Mouse (Mus musculus) retina, postnatal 7 days (tissue): ENCODE results near the gene Rora.

Experiments
- DNase-seq: peaks from one replicate; pipeline ENCODE4 v3.0.0-alpha.2; 2012; ENCODE audit warnings: low read depth, low spot score

Rora gene

DNA sequence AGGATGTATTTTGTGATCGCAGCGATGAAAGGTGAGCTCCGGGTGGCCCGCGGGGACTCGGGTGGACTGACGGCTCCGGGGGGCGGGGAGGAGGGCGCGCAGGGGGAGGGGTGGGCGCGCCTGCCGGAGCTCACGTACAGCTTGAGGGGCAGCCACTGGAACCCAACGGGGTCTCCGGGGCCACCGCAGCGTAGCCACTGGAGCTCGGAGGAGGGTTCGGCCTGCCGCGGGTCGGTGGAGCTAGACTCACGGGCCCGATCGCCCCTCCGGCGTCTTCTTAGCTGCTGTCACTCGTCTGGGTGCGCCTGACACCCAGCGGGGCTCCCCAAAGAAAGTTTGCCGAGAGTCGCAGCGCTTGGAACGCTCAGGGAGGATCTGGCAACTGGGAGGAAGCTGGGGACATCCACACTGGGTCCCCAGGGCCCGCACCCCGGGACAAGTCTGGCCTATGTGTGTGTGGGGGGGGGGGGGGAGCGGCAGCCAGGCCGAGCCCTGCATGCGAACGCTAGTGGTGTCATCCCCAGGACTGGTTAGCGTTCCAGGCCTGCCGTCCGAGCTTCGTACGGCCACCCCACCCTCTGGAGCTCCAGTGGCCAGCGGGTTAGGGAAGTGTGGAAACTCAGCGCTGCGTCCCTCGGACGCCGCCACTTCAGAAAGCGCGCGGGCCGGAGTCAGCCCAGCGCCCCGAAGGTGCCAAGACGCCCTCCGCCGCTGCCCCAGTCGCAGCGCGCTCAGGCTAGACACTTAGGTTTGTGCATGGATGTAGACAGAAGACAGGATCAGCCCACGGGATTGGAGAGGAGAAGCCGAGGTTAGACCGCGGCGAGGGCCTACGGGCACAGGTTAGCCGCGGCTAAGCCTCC, 636.7 kb downstream of the Rora start:
- no peak for DNase-seq

DNA sequence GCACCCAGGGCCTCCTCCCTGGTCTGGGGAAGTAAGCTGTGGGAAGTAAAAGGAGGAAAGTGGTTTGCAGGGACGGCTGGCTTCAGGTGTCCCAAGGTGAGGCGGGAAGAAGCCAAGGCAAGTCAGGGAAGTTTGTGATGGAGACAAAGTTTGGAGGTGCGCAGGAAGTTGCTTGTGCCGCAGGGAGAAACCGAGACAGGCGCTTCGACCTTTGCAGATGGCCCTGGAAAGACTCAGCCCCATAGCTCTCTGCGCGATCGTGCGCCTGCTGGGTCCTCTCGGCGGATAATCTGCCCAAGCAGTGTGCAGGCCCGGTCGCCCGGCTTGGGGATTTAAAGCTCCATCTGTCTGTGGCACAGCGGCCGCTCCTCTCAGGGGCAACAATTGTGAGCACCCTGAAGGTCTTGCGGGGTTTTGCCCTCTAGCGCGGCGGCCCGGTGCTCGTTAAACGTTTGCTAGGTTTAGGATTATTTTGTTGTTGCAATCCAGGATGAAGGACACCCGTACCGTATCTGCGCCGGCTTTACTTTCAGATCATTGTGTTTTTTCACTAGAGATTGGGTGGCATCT, 637.4 kb downstream of the Rora start:
- peak; percentile 53 for DNase-seq

DNA sequence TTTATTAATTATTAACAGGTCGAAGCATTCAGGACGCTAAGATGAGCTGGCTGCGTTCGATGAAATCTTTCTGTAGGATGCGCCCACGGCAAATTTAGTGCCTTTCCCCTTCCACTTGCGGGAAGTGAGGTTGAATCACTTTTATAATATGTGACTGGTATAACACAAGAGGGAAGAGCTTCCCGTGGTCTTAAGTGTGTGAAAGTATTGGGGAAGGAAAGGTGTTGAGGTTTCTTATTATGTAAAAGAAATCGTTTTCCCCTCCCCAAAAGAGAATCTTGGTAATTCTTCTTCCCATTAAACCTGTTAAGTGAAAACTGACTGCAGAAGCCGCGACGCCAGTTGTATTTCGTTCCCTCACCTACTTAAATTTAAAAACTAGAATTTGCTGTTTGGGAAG, 637.9 kb downstream of the Rora start:
- DNase-seq: no peak

DNA sequence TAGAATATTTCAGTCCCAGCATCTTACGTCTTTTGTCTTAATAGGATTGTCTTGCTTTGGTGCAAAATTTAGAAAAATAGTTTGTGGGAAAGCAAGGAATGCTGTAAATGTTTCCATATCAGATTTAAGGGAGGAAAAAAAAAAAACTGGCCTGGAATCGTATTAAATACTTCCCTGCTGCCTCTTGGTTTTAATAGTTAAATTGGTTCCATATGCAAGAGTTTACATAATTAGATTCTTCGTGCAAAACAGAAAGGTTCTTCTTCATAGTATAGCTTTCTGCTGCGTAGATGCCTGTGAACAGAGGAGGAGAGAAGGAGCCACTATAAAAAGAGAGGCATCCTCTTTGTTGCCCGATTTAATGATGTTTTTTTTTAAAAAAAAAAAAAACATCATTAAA, 638.8 kb downstream of the Rora start:
- no peak for DNase-seq

DNA sequence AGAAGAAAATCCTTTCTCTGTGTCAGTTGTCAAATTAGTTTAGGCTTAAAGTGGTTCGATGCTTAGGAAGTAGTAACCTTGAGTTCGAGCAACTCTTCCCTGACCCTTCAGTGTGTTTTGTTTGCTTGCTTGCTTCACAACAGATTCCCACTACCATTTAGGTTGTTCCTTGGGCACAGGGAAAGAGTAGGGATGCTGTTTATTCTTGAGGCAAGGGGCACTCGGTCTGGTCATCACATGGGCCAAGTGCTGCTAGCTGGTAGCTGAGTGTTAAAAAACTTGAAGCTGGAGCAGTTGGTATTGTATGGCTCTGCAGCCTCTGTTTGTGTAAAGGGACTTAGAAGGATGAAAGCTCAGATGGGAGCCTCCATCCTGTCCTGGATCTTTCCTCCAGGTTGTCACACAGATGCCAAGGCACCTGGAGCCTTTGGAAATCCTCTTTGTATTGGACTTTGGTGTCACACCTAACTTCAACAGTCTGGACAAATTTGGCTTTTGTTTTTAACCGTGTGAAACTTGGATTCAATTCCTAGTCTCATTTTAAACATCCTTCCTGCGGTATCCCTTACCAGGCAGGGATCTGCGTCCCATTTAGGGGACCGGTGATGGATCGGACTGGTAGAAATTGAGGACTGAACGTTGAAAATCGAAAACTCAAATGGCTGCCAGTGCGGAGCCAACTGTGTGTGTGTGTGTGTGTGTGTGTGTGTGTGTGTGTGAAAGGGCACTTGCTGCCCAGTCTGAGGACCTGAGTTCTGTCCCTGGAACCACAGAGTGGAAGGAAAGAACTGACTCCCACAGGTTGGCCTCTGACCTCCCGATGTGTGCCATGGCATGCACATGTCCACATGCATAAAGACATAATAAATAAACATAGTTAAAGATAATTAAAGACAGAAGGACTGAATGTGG, 639.4 kb downstream of the Rora start:
- DNase-seq: no peak

DNA sequence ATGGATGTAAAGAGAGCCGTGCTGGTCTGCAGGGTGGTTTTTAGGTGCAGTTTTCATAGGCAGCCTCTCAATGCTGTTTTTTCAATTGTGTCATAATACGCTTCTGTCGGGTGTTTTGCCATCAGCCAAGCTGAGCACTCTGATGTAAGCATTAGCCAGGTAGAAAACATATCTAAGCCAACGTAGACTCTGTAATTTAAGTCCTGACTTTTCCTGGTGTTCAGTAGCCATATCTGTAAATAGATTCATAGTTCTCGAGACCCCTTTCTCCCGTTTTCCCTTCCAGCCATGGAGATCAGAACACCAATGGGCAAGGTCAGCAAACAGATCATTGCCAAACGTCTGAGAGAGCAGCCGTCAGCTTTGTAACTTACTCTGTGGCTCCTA, 640.1 kb downstream of the Rora start:
- DNase-seq: no peak

DNA sequence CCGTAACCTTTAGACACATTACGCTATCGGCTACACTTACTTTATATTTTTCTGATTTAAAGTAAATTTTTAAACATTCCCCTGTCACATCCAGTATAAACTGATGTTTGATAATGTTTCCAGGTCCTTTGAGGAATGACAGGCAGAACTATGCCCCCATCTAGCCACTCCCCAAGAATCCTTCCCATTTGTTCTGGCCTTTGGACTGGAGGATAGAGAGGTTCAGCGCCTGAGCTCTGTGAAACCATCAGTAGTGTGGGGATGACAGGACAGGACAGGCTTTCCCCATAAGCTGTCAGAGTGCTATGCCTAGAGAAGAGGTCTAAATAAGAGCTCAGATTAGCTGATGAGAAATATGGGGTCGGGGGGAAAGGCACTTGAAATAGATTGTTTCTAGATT, 640.8 kb downstream of the Rora start:
- no peak for DNase-seq

DNA sequence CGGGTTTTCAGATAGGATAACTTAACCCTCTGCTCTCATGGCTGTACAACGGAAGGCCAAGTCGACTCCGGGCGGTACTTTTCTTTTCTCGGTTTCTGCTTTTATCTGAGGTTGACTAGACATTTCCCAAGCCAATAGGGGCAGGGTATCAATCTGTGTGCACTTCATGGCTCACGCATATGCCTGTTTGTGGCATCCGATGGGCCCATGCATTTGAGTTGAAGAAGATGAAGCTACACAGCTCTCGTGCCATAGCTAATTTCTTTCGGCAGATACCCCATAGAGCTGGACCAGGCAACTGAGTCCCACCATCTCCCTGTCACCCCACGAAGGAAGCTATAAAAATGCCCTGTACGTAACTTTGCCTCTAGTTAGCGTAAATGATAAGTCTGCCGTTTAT, 641.3 kb downstream of the Rora start:
- DNase-seq: no peak

DNA sequence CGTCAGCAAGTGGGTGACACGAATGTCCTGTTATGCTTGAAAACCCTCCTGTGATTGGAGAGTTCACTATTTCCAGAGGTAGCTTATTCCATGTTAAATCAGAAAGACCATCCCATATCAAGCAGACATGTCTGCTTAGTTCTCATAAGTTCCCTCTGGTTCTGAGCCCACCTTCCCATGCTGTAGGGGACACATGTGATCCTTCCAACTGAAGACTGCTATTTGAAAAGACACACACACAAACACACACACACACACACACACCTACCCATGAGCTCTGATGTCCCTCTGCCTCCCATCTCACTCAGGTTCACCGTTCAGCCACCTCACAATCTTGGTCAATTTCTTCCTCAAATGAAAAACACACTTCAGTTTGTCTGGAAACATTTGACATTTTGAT, 642.2 kb downstream of the Rora start:
- DNase-seq: no peak

DNA sequence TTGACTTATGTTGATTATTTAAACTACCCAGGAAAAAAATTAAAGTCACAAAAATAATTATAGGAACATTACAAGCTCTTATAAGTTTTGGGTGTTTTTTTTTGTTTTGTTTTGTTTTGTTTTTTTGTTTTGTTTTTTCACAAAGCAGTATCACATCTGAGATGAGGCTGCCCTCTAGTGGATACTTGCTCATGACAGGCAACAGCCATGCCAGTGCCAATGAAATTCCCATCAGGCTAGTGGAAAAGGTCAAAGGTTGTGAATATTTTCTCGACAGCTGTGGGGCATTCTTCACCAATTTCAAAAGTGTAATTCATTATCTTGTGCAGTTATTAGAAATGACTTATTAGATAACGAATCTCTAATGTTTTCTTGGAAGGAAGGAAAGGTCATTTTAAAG, 642.8 kb downstream of the Rora start:
- peak; percentile 57 for DNase-seq

DNA sequence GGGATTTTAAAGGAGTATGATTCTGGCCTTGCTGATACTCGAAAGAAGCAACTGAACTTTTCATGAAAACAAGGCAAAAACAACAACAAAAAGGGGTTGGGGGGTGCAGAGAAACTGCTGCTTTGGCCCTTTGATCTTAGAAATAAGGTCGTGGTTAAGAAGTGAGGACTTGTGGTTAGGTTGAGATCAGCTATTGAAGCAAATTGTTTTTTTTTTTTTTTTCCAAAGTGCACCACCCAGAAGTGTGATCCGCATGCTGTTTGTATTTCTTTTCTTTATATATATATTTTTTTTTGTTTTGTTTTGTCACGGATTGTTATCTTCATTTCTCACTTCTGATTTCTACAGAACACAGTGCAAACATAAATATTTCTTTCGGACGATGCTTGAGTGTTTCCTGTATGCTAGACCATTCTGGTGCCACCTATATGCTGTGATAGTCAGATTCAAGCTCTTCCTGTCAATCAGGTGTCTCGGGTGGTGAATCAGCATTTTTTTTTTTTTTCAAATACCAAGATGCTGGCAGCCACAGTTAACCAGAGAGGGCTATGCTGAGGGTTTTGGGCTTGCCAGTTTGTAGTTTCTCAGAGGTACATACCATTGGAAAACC, 644.3 kb downstream of the Rora start:
- no peak for DNase-seq

DNA sequence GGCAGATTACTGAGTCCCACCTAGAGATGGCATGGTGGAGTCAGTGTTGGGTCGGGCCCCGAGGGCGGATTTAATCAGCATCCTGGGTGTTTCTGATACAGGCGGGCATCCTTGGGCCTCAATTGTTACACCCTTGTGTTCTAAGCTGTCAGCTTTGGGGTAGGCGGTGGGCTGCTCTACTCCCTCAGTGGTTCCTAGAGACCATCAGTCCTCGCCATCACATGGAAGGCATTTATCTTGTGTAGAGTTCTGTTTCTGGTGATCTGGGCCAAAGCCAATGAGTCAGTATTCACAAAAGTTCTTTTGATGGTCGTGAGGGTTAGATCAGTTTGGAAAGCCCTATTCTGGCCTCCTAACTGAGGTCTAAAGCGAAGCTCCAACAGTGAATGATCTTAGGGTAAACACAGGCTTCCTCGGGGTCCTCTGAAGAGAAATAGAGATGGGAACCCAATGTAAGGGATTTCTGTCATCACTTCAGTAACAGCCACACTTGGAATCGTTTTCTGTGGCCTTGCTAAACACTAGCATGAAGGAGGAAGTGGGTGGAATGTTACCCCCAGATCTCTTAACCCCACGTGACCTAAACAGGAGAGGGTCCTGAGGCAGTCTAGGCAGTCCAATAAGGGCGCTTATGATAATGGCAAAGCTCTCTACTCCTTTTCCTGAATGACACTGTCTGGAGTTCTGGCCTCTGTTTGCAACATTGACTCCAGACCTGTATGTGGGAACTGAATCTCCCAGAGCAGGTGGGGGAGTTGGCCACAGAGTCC, 645.2 kb downstream of the Rora start:
- DNase-seq: no peak

DNA sequence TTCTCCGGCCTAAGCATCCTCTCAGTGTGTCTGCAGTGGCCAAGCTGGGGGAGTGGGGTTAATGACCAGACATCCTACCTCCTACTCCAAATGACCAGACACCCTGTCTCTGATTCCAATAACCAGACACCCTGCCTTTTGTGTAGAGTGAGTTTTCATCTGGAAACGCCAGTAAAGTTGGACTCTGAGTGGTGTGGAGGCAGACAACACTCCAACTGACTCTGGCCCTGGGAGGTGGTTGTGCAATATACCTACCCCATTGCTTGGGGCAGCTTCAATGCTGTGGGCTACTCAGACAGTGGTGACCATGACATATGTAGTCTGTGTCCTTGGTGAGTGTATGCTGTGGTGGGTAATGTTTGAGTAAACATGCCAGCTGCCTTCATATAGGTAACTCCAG, 645.9 kb downstream of the Rora start:
- no peak for DNase-seq

DNA sequence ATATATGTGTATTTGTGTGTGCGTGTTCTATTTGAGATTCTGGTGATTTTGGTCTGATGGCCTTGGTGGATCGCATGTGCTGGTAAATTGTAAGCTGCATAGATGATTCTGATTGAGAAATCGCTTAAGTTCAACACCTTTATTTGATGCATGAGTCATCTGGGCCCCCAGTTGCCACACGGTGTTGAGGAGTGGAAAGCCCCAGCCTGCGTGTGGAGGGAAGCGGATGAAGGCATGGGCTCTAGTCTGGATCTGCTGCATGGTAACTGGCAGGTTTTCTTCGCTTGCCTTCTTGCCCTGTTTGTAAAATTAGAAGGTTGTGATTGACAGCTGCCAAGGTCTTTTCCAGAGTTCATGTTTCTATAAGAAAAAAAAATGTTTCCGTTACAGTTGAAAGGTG, 646.7 kb downstream of the Rora start:
- no peak for DNase-seq

DNA sequence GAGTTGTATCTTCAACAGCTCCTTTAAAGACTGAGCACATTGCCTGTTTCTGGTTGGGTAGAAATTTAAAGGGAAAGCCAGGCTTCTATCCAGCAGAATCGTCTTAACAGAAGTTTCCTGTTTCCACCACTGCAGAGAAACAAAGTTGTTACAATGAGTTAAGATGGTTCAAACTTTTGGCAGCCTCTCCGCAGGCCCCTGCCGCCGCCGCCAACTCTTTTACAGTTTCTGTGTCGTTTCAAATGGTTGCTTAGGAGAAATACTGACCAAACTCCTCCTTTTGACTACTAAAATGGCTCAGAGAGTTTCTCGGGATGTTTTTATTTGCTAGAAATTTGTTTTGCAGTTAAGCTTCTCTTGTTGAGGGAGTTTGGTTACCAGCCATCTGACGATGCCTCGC, 647.9 kb downstream of the Rora start:
- no peak for DNase-seq

DNA sequence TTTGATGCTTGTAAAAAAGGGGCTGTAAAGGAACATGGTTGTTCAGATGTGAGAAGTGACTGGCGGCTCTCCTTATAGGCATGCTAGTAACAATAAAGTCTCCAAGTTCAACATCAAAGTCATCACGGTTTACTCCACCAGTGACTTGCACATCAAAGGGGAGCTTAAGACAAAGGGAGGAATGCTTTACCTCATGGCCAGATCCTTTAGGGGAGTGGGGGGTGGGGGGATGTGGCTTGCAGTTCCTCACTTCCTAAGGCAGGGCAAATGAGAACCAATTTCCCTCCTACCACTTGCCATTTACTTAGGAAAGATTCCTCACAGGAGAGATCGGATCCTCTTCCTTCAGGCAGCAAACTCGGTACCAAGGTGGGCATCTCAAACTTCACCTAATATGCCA, 648.4 kb downstream of the Rora start:
- no peak for DNase-seq

DNA sequence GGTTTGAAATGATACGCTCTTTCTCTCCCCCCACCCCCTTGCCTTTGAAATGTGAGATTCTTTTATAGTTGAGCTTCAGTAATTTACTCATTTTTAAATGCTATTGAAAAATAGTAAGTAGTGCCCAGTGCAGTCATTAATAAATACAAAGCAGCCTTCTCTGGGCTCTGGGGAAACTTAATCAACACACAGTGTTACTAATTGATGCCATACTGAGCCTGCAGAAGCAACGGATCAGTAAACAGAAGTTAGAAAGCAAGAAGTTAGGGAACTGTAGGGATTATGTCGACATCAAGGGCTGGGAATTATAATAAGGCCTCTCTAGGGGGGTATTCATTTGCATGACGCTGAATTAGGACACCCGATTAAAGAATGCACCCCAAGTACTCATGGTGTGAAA, 649.3 kb downstream of the Rora start:
- DNase-seq: no peak

DNA sequence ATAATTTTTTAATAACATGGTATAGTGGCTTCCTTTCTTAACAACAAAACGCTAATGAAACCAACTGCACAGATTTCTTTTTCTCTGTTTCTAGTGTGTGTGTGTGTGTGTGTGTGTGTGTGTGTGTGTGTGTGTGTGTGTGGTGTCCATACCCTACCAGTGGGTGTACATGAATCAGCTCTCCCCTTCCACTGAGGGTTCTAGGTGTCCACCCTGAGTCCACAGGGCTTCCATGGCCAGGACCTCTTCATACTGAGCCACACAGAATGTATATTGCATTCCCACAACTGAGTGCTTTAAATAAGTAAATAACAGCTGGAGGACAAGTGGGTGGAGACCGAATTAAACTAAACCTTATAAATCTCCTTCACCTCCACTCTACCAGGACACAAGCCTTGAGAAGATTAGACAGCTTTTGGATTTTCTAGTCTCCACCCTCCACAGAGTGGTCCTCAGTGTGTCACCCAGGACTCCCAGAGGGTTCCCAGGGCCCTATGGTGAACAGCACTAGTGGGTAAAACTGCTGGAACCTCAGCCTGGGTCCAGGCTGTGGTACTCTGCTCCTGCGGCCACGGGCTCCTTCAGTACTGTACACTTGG, 649.9 kb downstream of the Rora start:
- DNase-seq: no peak

DNA sequence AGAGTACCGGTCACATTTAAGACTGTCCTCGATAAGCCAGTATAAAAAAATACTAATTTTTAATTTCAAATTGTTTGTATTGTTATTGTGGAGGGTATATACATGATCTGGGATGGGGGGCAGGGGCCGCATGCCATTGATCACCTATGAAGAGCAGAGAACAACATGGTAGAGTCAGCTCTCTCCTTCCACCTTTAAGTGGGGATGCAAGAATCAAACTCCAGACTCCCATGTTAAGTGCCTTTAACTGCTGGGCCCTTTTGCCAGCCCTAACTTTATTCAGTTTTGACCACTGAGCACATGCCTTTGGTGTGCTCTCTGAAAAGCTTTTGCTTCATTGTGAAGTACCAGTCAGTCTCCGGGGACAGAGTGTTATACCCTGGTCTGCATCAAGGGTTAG, 650.4 kb downstream of the Rora start:
- no peak for DNase-seq

DNA sequence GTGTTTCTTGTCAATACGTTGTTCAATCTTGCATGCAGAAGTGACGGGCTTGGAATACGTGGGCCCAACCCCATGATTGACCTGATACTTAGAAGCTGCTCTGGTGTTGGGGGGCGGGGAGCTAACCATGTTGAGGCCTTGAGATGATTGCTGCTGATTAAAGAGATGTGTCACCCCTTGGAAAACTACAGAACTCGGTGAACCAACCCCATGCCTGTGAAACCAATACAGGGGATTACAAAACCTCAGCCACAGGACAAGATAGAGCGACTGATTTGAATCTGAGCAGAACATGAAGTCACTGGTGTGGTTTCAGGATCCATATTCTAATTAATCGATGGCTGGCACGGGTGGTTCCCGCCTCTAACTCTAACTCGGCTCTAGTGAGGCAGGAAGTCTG, 650.9 kb downstream of the Rora start:
- no peak for DNase-seq

DNA sequence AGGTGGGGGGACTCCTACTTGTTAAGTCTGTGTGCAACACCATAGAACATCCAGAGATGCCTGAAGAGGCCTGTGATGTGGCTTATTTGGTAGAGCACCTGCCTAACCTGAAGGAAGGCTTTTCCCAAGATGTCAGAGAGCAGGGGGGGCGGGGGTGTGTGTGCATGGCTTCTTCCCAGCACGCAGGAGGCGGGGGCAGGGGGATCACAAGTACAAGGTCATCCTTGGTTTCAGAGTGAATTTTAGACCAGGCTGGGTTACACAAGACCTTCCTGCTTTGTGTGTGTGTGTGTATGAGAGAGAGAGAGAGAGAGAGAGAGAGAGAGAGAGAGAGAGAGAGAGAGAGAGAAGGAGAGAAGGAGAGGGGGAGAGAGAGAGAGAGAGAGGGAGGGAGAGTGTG, 651.4 kb downstream of the Rora start:
- DNase-seq: no peak
